Mouse (Mus musculus): ENCODE data around the gene Gm10645.

The Gm10645 gene

GRCm38 (mm10) chr8:83165931-83166867 lies at the start of gene Gm10645:
Gene Gm10645, minus strand, starts transcription at chr8:83166170.
- DNase-seq: peak; percentile 32

DNA sequence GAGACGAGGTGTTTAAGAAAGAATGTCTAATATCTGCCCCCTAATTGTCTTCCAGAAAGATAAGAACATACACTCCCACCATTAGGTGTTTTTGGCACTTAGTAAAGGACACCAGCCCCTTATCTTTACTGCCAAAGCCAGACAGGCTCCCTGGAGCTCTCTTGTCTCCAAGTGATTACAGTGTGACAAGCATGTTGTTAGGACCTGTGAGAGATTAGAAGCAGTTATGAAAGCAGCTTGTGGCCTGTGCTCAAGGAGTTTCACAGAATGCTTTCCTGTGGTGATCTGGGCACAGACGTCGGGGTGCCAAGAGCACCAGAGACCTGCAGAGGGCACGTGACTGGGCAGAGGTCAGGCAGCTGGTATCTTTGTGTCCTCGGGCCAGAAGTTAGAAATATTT lies 49.1 kb upstream of the Gm10645 start:
- peak; percentile 71 for DNase-seq

GRCm38 (mm10) chr8:83210676-83211075 lies 44.7 kb upstream of the Gm10645 start:
- DNase-seq: no peak

- no peak for DNase-seq
Observed at GRCm38 (mm10) chr8:83209581-83209980, 43.6 kb upstream of the Gm10645 start.

- no peak for DNase-seq
Observed at GRCm38 (mm10) chr8:83205907-83206306, 39.9 kb upstream of the Gm10645 start.

GRCm38 (mm10) chr8:83202946-83203345 lies 37.0 kb upstream of the Gm10645 start:
- no peak for DNase-seq

GRCm38 (mm10) chr8:83200191-83201177 lies 34.5 kb upstream of the Gm10645 start:
- no peak for DNase-seq

DNA sequence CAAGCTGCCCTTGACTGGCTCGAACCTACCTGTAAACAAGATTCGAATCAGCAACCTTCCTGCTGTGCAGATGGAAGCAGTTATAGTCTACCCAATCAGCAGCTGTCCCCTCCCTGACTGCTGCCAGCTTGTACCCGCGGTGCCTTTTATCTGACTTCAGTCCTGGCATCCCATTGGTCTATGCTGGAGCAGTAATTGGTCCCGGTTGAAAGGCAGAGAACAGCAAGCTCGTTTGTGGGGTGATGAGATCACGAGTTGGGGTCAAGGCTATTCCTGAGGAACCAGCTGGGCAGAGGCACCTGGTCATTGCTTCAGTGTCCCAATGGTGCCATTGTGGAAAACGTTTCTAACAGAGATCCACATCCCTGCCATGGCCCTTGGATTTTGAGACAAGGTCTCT lies 33.7 kb upstream of the Gm10645 start:
- DNase-seq: no peak

GRCm38 (mm10) chr8:83196088-83196487 lies 30.1 kb upstream of the Gm10645 start:
- no peak for DNase-seq

- DNase-seq: no peak
Observed at GRCm38 (mm10) chr8:83189538-83190095, 23.6 kb upstream of the Gm10645 start.

- DNase-seq: no peak
Observed at GRCm38 (mm10) chr8:83187363-83187962, 21.5 kb upstream of the Gm10645 start.

DNA sequence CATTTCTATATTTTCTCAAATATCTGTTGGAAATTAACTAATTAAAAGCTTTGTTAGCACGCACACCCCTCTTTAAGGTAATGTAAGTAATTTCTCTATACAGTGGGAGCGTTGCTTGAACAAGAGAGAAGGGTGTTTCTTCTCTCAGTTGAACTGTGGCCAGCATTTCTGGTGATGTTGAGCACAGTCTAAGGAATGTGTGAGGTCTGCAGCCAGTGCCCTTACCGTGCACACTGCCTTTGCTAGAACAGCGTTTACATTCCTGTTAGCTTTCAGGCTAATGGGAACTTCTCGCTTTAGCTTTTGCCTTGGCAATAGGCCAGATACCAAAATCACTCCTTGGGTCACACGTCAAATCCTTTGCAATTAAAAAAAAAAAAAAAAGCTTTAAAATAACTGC lies 20.4 kb upstream of the Gm10645 start:
- DNase-seq: no peak

DNA sequence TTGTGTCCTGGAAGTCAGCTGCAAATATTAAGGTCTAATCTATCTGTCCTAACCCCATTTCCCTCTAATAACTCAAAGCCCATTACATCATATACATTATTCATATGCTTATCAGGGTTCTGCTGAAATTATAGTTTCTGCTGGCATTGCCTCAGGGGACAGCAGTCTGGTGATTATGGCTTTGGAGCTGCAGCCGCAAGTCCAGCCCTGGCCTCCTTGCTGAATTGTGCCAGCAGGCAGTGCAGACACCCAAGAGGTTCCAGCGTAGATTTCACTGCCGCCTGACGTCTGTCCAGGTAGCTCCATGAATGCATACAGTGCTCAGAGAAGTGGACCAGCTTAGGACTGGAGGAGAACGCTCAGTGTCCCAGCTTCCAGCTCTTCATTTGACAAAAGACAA lies 16.8 kb upstream of the Gm10645 start:
- no peak for DNase-seq

GRCm38 (mm10) chr8:83181851-83182482 lies 16.0 kb upstream of the Gm10645 start:
- no peak for DNase-seq

GRCm38 (mm10) chr8:83178228-83178742 lies 12.3 kb upstream of the Gm10645 start:
- DNase-seq: peak; percentile 38

DNA sequence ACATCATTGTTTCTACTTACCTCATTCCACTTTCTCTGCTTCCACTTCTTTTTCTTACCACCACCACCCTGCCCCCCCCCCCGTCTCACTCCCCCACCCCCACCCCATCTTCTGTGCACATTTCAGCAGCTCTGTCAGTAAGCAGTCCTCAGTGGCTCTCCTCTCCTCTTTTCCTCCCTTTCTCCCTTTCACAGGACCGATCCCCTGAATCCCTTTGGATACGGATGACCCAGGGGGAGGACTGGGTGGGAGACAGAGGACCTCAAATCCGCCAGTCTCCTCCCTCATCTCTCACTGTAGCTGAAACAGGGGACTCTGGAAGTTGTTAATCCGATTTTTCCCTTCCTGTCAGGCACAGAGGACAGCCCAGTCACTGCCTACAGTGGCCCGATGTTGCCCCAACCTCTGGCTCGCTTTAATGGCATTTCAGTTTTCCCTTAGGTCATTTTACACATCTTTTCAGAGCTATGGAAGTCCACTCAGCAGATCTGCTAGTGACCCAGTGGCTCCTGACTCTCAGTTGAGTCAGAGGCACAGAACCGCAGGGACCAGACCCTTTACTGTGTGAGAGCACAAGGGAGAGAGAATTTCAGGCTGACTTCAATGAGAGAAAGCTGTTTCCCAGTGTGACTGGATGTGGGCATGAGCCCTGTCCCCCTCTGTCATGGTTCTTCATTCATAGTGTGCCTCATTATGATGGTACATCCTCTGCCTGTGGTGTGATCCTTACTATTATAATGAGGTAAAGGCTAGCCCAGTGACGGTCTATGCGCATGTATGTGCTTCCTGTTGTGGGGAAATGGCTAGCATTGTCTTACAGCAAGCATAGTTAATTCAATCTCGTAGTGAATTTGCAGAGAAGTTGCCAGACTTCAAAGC lies 11.6 kb upstream of the Gm10645 start:
- no peak for DNase-seq

DNA sequence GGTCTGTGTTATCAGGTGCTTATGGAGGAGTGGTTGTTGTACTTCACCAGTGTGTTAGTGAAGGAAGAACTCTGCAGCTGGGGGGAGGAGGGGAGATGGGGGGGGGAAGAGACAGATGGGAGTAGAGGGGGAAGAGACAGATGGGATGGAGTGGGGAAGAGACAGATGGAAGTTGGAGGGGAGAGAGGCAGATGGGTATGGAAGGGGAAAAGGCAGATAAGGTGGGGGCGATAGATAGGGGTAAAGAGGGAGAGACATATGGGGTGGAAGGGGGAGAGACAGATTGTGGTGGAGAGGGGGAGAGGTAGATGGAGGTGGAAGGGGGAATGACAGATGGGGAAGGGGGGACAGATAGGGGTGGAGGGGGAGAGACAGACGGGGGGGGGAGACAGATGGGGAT lies 10.8 kb upstream of the Gm10645 start:
- no peak for DNase-seq

- no peak for DNase-seq
Observed at GRCm38 (mm10) chr8:83175680-83176079, 9.7 kb upstream of the Gm10645 start.

GRCm38 (mm10) chr8:83170894-83171293 lies 4.9 kb upstream of the Gm10645 start:
- DNase-seq: no peak

DNA sequence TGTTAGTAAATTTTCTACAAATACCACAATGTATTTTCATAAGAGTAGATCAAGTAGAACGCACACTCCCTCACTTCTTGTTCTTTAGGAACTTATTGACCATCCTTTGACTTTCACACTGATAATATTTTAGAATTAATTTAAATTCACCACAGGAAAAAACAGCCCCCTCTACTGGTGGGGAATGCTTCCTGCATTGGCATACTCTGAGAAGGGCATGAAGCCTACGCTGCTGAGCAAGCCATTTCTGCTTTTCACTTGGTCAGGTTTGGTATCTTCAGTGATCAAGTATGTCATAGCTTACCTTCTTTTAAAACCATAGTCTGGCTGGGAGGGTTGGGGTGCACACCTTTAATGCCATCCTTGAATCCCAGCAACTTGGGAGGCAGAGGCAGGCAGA lies 3.7 kb upstream of the Gm10645 start:
- peak; percentile 30 for DNase-seq

DNA sequence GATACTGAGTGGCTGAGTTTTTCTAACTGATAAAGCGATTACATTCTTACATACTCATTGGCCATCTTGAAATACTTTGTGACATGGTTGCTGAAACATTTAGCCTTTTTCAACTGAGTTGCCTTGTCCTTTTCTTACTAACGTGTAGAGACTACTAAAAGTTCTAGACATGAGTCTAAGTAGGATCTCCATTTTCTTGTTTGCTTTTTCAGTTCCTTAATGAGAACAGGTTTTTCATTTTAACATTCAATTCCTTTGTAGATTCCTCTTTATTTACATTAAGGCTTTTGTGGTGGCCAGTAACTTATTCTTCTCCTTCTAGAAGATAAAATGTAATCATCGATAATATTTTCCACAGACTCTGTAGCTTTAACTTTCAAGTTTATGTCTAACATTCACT lies 3.2 kb upstream of the Gm10645 start:
- no peak for DNase-seq
